Mouse (Mus musculus): Measurements from ENCODE around the gene Dars. TPM values are rescaled to one million over a fixed set of nuclear protein-coding genes. Genes with fewer than 3 reads are reported as not detected.

Dars gene
- polyA plus RNA-seq, 1 experiment from 2014 or later, result 178 TPM

- Histone ChIP-seq H3K27ac (ENCODE audit: low read length) (no peak overlapping the region), H3K9ac (ENCODE audit: low read length) (no peak overlapping the region), H3K4me1 (ENCODE audit: control insufficient read depth, insufficient read depth, low read length) (no peaks in the 10 kb centered on the region), H3K4me2 (ENCODE audit: low read depth, low read length) (no peak overlapping the region), H3K36me3 (ENCODE audit: control insufficient read depth, insufficient read depth, low read length) (peaks cover 12% of the 10 kb centered on the region; the same call in 1 of the 2 replicates), H3K4me3 (replicated peaks; ENCODE audit: low read length) (no peak overlapping the region), H3K9me3 (replicated peaks; ENCODE audit: control insufficient read depth, low read length) (no peaks in the 10 kb centered on the region), H3K27me3 (ENCODE audit: control insufficient read depth, insufficient read depth, low read length) (no peaks in the 10 kb centered on the region)
- 68% methylated on average over 5 of the region's 5 CpGs for WGBS
- ATAC-seq (ENCODE audit: insufficient read depth, low FRiP score), result no peak
These were observed 48.3 kb downstream of the Dars start for GRCm38 (mm10) chr1:128368732-128369441.

- H3K9me3 ChIP-seq (replicated peaks; ENCODE audit: control insufficient read depth, low read length), result no peaks in the 10 kb centered on the region
- H3K9ac ChIP-seq (ENCODE audit: low read length), result no peak overlapping the region
- H3K27ac ChIP-seq (ENCODE audit: low read length), result no peak overlapping the region; the same call in 1 of the 2 replicates
- peaks cover 26% of the 10 kb centered on the region; the same call in 1 of the 2 replicates for H3K4me1 ChIP-seq (ENCODE audit: control insufficient read depth, insufficient read depth, low read length)
- peaks cover 2% of the 10 kb centered on the region; the same call in 1 of the 2 replicates for H3K36me3 ChIP-seq (ENCODE audit: control insufficient read depth, insufficient read depth, low read length)
- no peak for ATAC-seq (ENCODE audit: insufficient read depth, low FRiP score)
- H3K4me2 ChIP-seq (ENCODE audit: low read depth, low read length), result no peak overlapping the region
- H3K27me3 ChIP-seq (ENCODE audit: control insufficient read depth, insufficient read depth, low read length), result no peaks in the 10 kb centered on the region
- H3K4me3 ChIP-seq (replicated peaks; ENCODE audit: low read length), result no peak overlapping the region
- WGBS, result 51% methylated on average over 2 of the region's 2 CpGs
These were observed 56.6 kb downstream of the Dars start for GRCm38 (mm10) chr1:128360601-128361000.

DNA sequence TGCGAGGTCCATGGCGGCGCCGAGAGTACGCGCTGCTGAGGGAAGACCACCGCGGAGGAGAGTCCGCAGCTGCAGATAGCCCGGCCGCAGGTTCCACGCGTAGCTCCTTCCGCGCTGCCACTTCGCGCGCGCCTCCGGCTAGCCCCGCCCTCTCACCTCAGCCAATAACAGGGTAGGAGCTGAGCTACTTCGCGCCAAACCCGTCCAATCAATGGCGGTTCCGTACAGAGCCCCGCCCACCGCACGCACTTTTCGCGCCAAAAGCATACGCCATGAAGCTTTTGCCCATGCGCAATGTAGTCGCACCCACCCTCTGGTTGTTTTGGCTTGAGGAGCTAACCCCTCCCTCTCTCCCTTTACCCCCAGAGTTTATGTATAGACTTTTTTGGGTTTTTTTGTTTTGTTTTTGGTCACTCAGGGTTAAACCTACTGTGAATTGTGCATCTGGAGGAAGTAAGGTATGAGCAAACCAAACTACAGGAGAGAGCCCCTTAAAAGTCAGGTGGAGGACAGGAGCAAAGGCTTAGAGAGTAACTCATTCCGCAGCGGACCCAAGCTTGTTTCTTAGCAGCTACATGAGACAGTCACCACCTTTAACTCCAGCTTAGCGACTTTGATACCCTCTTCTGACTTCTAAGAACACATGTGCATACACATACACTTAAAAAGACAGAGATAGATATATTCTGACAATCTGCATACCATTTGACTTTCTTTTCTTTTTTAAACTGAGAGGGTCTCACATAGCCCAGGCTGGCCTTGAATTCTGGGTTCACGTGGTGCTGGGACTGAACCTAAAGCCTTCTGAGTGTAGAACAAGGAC lies 57.4 kb downstream of the Dars start, which contains the start of gene Mcm6:
Gene Mcm6, minus strand, starts transcription at position 111 of the 823 bp plus-strand sequence.
- 2% methylated on average over 38 of the region's 38 CpGs for WGBS
- H3K4me2 ChIP-seq (ENCODE audit: low read depth, low read length), result peak within 1 kb of the TSS; percentile 55
- H3K4me3 ChIP-seq (replicated peaks; ENCODE audit: low read length), result peak within 1 kb of the TSS; percentile 82
- H3K9me3 ChIP-seq (replicated peaks; ENCODE audit: control insufficient read depth, low read length), result no peaks in the 10 kb centered on the region
- H3K36me3 ChIP-seq (ENCODE audit: control insufficient read depth, insufficient read depth, low read length), result peaks cover 7% of the 10 kb centered on the region; the same call in 1 of the 2 replicates
- ATAC-seq (ENCODE audit: insufficient read depth, low FRiP score), result peak; percentile 97
- peaks cover 26% of the 10 kb centered on the region; the same call in 1 of the 2 replicates for H3K4me1 ChIP-seq (ENCODE audit: control insufficient read depth, insufficient read depth, low read length)
- H3K27ac ChIP-seq (ENCODE audit: low read length), result peak within 1 kb of the TSS; percentile 95
- H3K9ac ChIP-seq (ENCODE audit: low read length), result peak within 1 kb of the TSS; percentile 89
- no peaks in the 10 kb centered on the region for H3K27me3 ChIP-seq (ENCODE audit: control insufficient read depth, insufficient read depth, low read length)

DNA sequence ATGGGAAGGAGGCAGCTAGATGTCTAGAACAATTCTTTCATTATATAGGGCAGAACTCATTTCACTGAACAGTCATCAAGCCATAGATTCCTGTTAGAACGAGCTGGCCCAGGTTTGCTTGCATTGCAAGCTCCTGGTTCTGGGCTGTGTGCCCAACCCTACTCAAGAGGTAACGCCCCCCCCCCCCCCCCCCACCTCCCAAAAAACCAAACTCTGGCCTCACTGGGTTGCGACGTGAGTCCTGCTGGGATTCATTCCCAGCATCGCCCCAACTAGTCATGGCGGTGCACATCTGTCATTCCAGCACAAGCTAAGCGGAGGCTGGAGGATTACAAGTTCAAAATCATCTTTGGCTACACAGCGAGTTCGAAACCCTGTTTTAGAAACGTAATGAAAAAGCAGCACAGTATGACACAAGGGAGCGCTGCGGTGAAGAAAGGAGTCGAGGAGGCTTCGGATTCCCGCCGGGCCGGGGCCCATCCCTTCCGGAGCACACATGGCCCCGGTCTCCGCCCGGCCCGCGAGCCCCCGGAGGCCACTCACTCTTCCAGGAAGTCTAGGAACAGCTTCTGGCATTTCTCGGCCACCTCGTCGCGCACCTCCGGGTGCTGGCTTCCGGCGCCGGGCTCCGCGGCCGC lies 58.1 kb downstream of the Dars start:
- under 1% methylated on average over 35 of the region's 35 CpGs for WGBS

GRCm38 (mm10) chr1:128358276-128358675 lies 58.9 kb downstream of the Dars start:
- H3K4me2 ChIP-seq (ENCODE audit: low read depth, low read length), result peak overlapping the region; percentile 55
- H3K4me1 ChIP-seq (ENCODE audit: control insufficient read depth, insufficient read depth, low read length), result peaks cover 26% of the 10 kb centered on the region; the same call in 1 of the 2 replicates
- H3K36me3 ChIP-seq (ENCODE audit: control insufficient read depth, insufficient read depth, low read length), result peaks cover 8% of the 10 kb centered on the region; the same call in 1 of the 2 replicates
- peak overlapping the region; percentile 82 for H3K4me3 ChIP-seq (replicated peaks; ENCODE audit: low read length)
- H3K9me3 ChIP-seq (replicated peaks; ENCODE audit: control insufficient read depth, low read length), result no peaks in the 10 kb centered on the region
- H3K9ac ChIP-seq (ENCODE audit: low read length), result peak overlapping the region; percentile 89; the same call in 1 of the 2 replicates
- H3K27me3 ChIP-seq (ENCODE audit: control insufficient read depth, insufficient read depth, low read length), result no peaks in the 10 kb centered on the region
- ATAC-seq (ENCODE audit: insufficient read depth, low FRiP score), result no peak
- 43% methylated on average over 6 of the region's 6 CpGs for WGBS
- H3K27ac ChIP-seq (ENCODE audit: low read length), result peak overlapping the region; percentile 47

More for the DNA sequence above, 58.1 kb downstream of the Dars start:
- peak overlapping the region; percentile 89 for H3K9ac ChIP-seq (ENCODE audit: low read length)
- no peaks in the 10 kb centered on the region for H3K27me3 ChIP-seq (ENCODE audit: control insufficient read depth, insufficient read depth, low read length)
- peak overlapping the region; percentile 55 for H3K4me2 ChIP-seq (ENCODE audit: low read depth, low read length)
- peak overlapping the region; percentile 95 for H3K27ac ChIP-seq (ENCODE audit: low read length)
- H3K4me1 ChIP-seq (ENCODE audit: control insufficient read depth, insufficient read depth, low read length), result peaks cover 26% of the 10 kb centered on the region; the same call in 1 of the 2 replicates
- peaks cover 7% of the 10 kb centered on the region; the same call in 1 of the 2 replicates for H3K36me3 ChIP-seq (ENCODE audit: control insufficient read depth, insufficient read depth, low read length)
- peak overlapping the region; percentile 82 for H3K4me3 ChIP-seq (replicated peaks; ENCODE audit: low read length)
- peak; percentile 84 for ATAC-seq (ENCODE audit: insufficient read depth, low FRiP score)
- H3K9me3 ChIP-seq (replicated peaks; ENCODE audit: control insufficient read depth, low read length), result no peaks in the 10 kb centered on the region

- no peaks in the 10 kb centered on the region for H3K27me3 ChIP-seq (ENCODE audit: control insufficient read depth, insufficient read depth, low read length)
- H3K9ac ChIP-seq (ENCODE audit: low read length), result peak overlapping the region; percentile 24
- H3K4me3 ChIP-seq (replicated peaks; ENCODE audit: low read length), result peak overlapping the region; percentile 82
- peaks cover 26% of the 10 kb centered on the region; the same call in 1 of the 2 replicates for H3K4me1 ChIP-seq (ENCODE audit: control insufficient read depth, insufficient read depth, low read length)
- H3K36me3 ChIP-seq (ENCODE audit: control insufficient read depth, insufficient read depth, low read length), result peaks cover 16% of the 10 kb centered on the region; the same call in 1 of the 2 replicates
- H3K27ac ChIP-seq (ENCODE audit: low read length), result peak overlapping the region; percentile 47
- no peaks in the 10 kb centered on the region for H3K9me3 ChIP-seq (replicated peaks; ENCODE audit: control insufficient read depth, low read length)
- WGBS, result 38% methylated on average over 3 of the region's 3 CpGs
- peak overlapping the region; percentile 55 for H3K4me2 ChIP-seq (ENCODE audit: low read depth, low read length)
- no peak for ATAC-seq (ENCODE audit: insufficient read depth, low FRiP score)
These were observed 59.7 kb downstream of the Dars start for GRCm38 (mm10) chr1:128357452-128357851.

DNA sequence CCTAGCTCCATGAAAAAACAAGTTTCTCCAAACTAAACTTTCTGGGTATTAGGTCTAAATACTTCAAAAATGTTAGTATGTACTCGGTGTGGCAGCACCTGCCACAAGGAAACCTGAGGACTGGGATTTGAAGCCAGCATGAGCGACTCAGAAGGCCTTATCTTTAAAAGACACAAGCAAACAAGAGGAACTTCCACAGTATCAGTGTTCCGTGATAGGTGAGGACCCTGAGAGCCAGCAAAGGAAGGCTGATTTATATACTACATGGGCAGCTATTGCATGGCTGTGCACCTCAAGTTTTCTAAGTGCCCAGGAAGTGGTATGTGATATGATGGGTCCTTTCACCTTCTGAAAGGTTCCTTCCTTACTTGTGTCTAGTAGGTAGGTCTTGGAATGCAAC lies 64.1 kb downstream of the Dars start:
- no peak for ATAC-seq (ENCODE audit: insufficient read depth, low FRiP score)
- Histone ChIP-seq H3K9ac (ENCODE audit: low read length) (no peak overlapping the region), H3K9me3 (replicated peaks; ENCODE audit: control insufficient read depth, low read length) (no peaks in the 10 kb centered on the region), H3K4me1 (ENCODE audit: control insufficient read depth, insufficient read depth, low read length) (peaks cover 13% of the 10 kb centered on the region; the same call in 1 of the 2 replicates), H3K4me2 (ENCODE audit: low read depth, low read length) (no peak overlapping the region), H3K27me3 (ENCODE audit: control insufficient read depth, insufficient read depth, low read length) (no peaks in the 10 kb centered on the region), H3K4me3 (replicated peaks; ENCODE audit: low read length) (no peak overlapping the region), H3K27ac (ENCODE audit: low read length) (no peak overlapping the region), H3K36me3 (ENCODE audit: control insufficient read depth, insufficient read depth, low read length) (peaks cover 27% of the 10 kb centered on the region)
- WGBS, result 72% methylated on average over 3 of the region's 3 CpGs

- Histone ChIP-seq H3K27me3 (ENCODE audit: control insufficient read depth, insufficient read depth, low read length) (no peaks in the 10 kb centered on the region), H3K4me1 (ENCODE audit: control insufficient read depth, insufficient read depth, low read length) (no peaks in the 10 kb centered on the region), H3K9me3 (replicated peaks; ENCODE audit: control insufficient read depth, low read length) (no peaks in the 10 kb centered on the region), H3K27ac (ENCODE audit: low read length) (no peak overlapping the region), H3K4me2 (ENCODE audit: low read depth, low read length) (no peak overlapping the region), H3K36me3 (ENCODE audit: control insufficient read depth, insufficient read depth, low read length) (peaks cover 24% of the 10 kb centered on the region), H3K9ac (ENCODE audit: low read length) (no peak overlapping the region), H3K4me3 (replicated peaks; ENCODE audit: low read length) (no peak overlapping the region)
- WGBS, result 87% methylated on average over 10 of the region's 10 CpGs
- no peak for ATAC-seq (ENCODE audit: insufficient read depth, low FRiP score)
These were observed 72.9 kb downstream of the Dars start for GRCm38 (mm10) chr1:128344232-128344631.
